Mouse (Mus musculus) gastrocnemius, adult 18-20 months (tissue): ENCODE measurements around the gene Ntn4. TPM values are rescaled to one million over a fixed set of nuclear protein-coding genes. Genes with fewer than 3 reads are reported as not detected.
A peak's percentile ranks its signal among the peaks of the same experiment; 100 is the strongest.

ENCODE experiments used
- DNase-seq: peaks from one replicate; pipeline ENCODE4 v3.0.0; 2021; ENCODE audit warnings: low spot score
- total RNA-seq, 2 experiments: library from RNA; stranded (reverse); gene quantifications; 2 replicates each; pipeline ENCODE4 v1.2.3; 2021

Gene Ntn4
- total RNA-seq, 2 experiments from 2014 or later: 9.5 to 13.4 TPM

DNA sequence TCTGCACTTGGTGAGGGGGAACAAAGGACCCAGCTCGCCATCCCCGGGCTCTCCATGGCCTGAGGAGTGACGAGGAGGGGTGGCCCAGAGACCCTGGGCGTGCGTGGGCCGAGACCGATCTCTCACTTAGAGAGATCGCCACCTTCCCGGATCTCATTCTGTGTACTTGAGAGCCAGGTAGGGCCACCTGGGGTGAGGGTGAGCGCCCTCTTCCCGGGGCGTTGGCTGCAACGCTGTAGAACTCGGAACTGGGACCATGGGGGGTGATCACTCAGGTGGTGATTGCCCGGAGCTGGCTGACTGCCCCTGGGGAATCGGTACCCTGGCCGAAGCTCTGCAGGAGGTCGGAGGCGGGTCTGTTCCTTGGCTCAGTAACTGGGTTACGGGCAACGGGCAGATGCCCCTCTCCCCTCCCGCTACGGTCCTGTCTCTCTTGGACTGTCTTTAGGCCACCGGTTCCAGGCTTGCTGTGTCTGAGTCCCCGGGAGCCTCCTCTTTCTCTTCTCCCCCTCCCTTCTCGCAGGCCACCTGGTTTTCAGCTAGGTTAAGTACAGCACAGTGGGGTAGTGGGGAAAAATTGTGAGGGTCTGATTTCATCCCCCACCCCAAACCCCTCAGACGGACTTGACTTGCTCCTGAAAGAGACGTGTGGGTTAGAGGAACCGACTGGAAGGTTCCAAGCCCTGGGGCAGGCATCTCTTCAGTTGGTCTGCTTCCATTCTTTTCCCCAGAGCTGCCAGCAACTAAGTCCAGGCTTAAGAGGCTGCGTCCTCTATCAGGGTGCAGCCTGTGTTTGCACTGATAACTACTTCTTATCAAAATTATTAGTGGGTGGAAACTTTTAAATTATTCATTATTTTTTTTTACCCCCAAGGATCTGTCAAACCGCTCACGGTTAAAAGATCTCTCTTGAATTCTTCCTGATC is 1.6 kb downstream of the Ntn4 start:
- peak; percentile 16 for DNase-seq

DNA sequence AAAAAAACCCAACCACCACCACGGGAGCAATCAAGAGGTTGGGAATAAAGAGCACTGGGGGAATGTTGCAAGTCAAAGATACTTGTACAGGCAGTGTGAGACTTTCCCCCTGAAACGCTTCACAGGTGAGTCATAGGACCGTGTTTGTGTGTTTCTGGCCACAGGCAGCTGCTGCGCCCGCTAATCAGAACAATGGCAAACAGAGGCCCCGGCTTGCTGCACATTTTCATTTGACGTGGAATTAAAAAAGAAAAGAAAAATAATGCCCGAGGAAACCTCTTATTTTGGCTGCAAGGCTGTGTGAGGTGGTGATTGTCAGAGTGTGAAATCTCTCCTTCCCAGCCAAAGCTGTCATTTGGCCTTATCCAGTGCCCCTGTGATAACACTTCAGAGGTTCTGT is 2.4 kb downstream of the Ntn4 start:
- no peak for DNase-seq

DNA sequence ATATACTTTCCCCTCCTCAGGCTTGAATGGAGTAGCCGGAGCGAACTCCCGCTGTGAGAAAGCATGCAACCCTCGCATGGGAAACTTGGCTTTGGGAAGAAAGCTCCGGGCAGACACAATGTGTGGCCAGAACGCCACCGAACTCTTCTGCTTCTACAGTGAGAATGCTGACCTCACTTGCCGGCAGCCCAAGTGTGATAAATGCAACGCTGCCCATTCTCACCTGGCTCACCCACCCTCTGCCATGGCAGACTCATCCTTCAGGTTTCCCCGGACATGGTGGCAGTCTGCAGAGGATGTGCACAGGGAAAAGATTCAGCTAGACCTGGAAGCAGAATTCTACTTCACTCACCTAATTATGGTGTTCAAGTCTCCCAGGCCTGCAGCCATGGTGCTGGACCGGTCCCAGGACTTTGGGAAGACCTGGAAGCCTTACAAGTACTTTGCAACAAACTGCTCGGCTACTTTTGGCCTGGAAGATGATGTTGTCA is 4.0 kb downstream of the Ntn4 start:
- DNase-seq: peak; percentile 44

DNA sequence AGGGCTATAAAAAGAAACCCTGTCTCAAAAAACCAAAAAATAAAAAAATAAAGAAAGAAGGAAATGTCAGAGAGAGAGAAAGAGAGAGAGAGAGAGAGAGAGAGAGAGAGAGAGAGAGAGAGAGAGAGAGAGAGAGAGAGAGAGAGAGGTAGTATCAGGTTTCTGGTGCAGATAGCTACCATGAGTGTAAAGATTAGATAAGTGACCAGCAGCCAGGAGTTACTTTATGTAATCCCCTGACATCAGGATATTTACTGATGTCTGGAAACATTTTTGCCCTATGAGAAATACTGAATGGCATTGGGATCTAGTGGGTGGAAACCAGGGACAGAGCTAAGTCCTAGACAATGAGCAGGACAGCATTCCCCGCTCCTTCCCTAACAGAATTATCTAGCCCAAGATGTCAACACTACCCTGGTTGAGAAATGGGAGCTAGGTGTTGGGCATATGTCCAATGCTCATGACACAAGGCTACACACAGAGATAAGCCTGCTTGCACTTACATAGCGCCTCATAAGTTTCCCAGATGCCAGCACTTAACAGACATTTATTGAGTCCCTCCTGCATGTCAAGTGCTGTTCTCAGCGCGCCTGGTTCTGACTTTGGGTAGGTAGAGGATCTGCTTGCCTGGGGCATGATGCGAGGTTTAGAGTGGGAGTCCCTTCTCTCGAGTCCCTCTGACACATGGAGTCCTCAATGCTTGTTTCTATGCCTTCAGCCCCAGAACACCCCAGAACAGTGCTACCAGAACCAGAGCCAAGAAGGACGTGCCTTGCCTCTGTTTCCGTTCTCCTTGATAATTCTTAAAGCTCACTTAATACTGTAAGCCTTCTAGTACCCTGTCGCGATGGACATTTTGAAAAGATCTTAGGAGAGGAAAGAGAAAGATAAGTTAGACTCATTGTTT is 7.4 kb downstream of the Ntn4 start:
- no peak for DNase-seq

DNA sequence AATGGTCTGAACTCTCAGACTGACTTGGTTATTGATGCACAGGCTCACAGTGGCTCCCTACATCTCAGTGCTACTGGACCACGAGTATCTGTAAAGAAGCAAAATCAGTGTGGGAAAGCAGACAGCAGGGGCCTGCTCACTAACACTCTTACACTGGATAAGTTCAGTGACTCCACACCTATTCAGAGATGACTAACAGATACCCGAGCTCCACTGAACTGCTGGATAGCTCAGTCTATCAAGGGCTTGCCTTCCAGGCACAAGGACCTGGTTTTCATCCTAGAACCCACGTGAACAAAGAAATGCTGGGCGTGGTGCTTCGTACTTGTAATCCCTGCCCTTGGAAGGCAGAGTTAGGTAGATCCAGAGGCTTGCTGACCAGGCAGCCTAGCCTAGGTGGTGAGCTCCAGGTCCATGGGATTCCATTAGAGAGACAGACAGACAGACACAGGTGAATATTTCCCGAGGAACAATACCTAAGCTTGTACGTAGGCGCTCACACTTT is 8.2 kb downstream of the Ntn4 start:
- DNase-seq: no peak

DNA sequence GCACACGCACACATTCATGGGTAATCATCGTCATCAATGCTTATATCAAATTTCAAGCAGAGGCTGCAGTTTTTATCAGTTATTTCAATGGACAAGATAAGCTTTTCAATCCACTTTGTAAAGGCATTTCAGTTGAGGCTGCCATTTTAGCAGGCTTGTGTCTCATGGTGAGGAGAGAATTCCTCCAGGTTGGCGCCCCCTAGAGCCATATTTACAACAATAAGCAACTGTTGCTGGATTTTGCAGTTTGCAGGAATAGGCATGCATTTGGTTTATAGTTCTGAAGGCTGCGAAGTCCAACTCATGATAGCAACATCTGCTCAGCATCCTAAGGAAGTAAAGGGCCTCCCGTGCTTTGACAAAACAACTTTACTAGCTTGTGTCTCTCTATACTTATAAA is 8.6 kb downstream of the Ntn4 start:
- no peak for DNase-seq

DNA sequence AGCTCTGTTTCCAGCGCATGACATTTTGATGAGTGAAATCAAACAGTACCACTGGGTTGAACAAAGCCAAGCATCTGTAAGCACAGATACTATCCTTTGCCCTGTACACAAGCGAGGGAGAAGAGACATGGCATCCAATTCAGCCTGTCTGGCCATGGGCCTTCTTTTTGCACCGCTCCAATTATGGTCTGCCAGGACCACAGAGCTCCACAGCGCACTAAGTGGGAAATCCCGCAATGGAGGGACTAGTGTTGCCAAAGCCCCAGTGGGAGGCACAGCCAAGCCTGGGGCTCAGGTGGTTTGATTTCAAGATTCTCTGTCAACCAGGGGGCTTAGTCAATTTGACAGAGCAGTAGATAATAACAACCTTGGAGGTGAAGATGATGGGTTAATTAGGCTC is 9.1 kb downstream of the Ntn4 start:
- DNase-seq: no peak

DNA sequence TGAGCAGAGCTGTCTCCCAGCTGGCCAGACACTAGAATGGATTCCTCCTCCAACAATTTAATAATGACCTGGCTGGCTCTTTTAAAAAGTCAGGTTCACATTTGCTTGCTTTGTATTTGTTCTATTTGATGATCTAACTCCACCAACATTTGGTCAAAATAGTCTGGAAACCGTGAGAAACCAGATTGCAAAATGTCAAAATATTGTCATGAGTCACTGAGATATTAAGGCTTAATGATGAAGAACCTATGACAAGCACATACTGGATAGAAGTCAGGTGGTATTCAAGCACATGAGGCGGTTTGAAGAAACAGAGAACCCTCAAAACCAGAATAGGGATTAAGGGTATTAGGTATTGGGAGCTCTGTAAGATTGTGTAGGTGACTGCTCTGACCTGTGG is 12.8 kb downstream of the Ntn4 start:
- no peak for DNase-seq

DNA sequence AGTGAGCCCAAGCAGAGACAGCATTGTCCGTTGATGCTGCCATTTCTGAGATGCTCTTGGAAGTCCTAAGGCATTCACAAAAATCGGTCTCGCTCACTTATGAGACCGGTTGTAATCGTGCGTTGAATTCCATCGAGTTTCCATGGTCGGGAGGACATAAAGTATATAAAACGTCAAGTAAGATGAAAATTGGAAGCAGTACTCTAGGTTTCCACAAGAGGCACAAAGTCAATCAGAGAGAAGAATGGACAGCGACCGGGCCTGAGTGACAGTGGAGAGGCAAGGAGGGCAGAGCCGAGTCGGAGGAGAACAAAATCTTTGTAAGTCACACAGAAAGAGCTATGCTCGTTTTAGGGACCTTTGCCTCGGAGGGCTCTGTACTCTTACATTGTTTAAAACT is 14.9 kb downstream of the Ntn4 start:
- no peak for DNase-seq

DNA sequence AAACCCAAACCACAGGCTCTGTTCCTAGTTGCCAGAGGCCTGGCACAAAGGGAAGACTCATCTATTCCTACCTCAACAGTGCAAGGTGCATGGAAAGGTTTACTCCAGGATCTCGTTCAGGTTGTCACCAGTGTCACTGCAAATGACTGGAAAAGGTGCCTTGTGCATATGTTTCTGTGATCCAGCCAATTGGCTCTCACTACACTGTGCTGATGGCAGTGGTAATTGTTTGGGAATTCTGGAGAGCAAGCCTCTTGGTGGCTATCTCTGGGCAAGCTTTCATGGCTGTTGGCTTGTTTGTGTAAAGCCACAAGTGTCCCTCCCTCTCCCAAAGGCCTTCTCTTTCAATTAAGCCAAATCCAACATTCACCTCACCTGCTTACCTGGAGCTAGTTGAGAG is 19.3 kb downstream of the Ntn4 start:
- no peak for DNase-seq

DNA sequence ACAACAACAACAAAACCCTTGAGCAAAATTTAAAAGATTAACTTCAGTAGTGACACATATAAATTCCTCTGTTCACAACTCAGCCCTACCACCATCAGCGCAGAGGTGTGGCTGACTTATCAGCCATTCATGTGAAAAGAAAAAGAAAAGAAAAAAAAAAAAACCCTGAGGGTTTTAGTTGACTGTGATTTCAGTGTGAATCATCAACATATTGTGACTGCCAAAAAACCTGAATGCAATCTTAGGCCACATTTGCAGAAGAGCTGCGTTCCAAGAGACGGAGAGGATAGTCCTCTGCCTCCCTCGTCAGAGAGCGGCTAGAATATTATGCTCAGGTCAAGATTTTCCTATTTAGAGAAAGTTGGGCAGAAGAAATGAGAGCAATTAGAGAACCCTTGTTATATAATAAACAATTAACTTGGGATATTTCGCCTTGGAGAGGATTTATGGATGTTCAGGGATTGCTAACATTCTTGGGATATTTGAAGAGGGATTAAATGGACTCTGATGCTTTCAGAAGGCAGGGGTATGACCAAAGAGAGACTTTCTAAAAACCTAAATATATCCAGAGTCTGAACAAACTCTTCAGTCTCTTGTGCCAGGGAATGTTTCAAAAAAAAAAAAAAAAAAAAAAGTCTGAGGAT is 21.0 kb downstream of the Ntn4 start:
- peak; percentile 34 for DNase-seq

DNA sequence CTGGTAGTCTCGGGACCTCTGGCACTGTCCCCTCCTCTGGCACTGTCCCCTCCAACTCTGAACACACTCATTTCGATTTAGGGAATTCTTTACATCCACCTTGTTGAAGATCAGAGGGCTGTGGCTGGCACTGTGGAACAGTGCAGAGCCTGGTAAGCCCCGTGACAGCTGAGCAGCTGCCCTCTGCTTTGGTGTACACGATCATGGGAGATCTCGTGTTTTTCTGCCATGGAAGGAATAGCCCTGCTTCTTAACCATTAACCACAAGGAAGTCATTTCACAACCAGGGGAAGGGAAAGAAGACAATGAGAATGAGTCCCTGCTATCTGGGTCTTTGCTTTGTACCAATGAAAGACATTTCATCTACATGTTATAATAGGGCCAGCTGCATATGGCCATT is 21.5 kb downstream of the Ntn4 start:
- no peak for DNase-seq

DNA sequence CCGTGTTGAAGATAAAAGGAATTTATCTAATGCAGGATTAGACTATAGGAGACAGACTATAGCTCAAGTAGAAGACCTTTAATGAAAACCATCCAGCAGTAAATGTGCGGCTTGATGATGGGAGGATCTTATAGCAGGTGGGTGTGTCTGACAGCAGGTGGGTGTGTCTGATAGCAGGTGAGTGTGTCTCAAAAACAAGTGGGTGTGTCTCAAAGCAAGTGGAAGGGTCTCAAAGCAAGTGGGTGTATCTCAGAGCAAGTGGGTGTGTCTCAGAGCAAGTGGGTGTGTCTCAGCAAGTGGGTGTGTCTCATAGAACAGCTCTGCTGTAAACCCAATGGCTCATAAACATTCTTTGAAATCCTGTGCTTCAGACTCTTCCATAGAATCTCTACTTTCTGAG is 25.7 kb downstream of the Ntn4 start:
- DNase-seq: no peak

DNA sequence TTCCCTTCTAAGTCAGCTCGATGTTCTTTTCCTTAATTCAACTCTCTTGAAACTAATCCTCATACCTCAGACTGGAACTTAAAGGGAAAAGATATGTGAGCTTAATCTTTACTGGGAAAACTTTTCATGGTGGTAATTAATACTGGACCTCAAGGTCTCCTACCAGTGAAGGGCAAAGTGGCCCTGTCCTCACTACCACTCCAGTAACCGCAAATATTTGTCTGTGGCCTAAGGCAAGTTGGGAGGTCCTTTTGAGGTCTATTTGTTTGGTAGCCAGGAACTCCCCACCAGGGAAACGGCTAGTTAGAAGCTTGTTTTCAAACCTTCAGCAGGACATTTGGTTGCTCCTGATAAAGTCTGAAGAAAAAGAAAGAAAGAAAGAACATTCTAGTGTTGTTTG is 26.5 kb downstream of the Ntn4 start:
- no peak for DNase-seq

DNA sequence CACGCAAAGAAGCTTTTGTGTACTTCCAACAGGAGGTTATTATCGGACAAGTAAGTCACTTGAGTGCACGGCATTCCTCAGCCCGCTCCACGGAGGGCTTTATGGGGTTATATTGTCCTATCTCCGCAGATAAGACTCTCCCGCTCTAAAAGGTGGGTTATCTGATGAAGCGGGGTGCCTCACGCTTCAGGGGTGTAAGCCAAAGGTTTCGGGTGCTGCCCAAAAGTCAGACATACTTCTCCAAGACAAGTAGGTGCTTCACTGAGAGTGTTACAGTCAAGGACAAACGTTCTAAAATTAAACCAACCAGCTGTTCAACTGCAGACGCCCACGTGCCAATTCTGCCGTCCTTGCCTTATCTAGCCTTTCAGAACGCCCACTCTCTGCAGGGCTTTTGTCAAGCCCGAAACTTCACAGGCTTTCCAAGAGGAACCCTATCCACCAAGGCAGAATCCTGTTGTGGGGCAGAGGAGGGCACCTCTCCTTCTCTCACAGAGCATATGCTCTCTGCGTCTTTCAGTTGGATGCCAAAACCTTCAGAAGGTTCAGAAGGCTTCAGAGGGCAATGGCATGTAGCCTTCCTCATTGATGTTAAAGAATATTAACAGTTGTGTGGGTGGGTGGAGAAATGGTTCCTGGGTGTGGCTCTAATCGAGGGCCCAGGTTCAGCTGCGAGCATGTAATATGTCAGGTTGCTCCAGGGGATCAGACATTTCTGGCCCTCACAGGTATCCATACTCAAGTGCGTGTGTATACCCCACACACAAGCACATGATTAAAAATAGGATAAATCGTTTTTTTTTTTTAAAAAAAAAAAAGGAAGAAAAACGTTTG is 32.4 kb downstream of the Ntn4 start:
- no peak for DNase-seq

DNA sequence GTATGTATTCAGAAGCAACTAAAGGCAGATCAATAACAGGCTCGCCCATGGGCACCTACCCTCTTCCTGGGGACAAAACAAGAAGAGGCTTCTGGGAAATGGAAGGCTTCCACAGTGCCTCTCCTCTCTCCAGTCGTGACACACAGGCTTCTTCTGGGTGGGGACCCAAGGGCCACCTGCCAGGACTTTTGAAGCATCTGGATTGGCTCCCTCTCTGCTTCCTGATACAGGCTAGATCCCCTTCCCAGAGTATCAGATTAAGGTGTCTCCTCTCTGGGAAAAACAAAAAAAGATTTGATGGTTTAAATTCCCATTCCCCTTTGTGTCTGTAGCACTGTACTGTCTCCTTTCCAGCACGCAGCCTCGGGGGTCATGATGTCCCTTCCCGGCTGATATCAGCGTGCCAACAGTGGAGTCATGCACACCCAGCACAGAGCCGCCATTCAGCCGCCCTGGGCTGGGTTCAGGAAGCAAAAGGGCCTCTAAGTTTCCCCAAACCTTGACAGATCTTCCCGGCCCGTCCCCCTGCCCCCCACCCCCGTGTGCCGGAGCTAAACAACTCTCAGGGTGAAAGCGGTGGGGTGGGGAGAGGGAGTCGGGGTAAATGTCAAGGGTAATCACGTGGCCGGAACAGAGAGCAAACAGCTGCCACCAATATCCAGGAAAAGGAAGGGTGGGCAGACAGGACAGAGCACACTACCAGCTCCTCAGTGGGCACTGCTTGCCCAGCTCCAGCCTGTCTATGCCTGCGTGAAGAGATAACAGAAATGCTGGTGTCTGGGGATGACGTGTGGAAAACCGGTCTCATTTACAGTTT is 38.9 kb downstream of the Ntn4 start:
- peak; percentile 52 for DNase-seq

DNA sequence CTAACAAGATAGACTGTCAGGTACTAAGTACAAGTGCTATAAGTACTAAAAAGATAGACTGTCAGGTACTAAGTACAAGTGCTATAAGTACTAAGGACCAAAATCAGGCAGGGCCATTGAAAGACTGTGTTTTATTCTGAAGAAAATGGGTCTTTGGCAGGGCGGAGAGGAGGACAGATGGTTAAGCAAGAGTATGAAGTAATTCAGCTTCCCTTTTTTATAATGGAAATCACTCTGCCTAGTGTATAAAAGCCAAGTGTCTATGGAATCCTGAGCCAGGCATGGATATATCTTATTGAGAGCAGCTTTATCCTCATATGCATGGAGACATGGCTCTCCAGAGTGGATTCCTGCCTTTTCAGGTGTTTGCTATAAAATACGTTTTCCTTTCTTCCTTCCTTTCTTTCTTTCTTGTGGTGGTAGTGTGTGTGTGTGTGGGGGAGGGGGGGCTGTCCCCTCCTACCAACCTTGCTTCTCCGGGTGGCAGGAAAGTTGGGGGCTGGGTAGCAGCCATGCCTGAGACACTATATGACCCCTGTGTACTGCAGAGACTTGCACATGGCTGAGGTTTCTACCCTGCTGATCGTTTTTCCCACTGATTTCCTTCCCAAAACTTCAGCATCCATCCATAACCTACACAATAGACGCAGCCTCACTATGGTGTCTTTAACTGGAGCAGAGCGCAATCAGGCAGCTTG is 40.3 kb downstream of the Ntn4 start:
- DNase-seq: no peak

DNA sequence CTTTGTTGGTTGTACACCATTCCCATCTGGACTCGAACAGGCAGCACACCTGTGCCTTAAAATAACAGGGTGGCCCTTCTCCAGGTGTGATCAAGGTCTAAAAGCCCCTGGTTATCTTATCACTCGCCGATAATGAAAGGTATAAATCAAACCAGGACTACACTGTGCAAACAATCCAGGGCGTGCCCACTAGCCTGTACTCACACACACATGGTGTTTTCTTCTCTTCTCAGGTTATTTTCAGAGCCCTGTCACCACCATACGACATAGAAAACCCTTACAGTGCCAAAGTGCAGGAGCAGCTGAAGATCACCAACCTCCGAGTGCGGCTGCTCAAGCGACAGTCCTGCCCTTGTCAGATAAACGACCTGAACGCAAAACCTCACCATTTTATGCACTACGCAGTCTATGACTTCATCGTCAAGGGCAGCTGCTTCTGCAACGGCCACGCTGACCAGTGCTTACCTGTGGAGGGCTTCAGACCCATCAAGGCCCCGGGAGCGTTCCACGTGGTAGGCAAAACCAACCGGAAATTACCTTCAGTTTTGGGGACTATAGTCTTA is 41.8 kb downstream of the Ntn4 start:
- DNase-seq: no peak

DNA sequence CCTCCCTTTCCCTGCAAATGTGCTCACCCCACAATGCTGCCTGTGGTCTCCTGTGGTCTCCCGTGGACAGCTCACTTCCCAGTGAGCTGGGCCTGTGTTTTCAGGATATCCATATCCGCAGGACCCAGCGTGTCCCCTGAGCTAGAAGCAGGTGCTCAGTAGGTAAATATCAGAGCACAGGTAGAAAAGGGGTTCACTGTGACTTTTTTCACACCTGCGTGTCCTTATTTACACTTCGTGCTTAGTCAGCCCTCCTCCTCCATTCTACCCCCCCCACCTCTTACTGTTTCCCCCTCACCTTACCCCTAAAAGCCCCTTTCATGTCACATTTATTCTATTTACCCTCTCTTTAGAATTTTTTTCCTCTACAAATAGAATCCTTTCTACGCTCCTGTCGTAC is 42.7 kb downstream of the Ntn4 start:
- DNase-seq: no peak
